Mouse (Mus musculus) lung, embryonic 14.5 days (tissue): ENCODE measurements at regions not wholly inside any gene's neighbourhood (a gene's known extent, or its start where the extent isn't known, plus 50 kb on each side); places are given as distances from the start of the nearest gene placed in this dataset.
"Not testable (repeated sequence)": the region's sequence is repeated elsewhere in the genome, so short reads cannot be mapped to it uniquely, and the experiment has no call there.

Experiments used
- ATAC-seq: fragments of 200-750 bp; cut with Nextera tagmentation; 2 replicates; pipeline ENCODE4 v1.8.0; 2017; ENCODE audit warnings: mild to moderate bottlenecking, moderate TSS enrichment, moderate library complexity; ENCODE audit not compliant: insufficient read depth
- DNase-seq: peaks from one replicate; pipeline ENCODE4 v3.0.0-alpha.2; 2015
- H3K27ac ChIP-seq: fragments of 300-500 bp; sonication (generic); 2 replicates; pipeline ENCODE4 v1.5.1; 2014; ENCODE audit warnings: low read depth, mild to moderate bottlenecking, moderate library complexity
- H3K27me3 ChIP-seq: fragments of 300-500 bp; sonication (generic); 2 replicates; pipeline ENCODE4 v1.6.1; 2014; ENCODE audit warnings: low read length, control low read depth; ENCODE audit not compliant: insufficient read depth
- H3K36me3 ChIP-seq: fragments of 300-500 bp; sonication (generic); 2 replicates; pipeline ENCODE4 v1.6.1; 2014; ENCODE audit warnings: control low read depth; ENCODE audit not compliant: insufficient read depth
- H3K4me1 ChIP-seq: fragments of 300-500 bp; sonication (generic); 2 replicates; pipeline ENCODE4 v1.6.1; 2014; ENCODE audit warnings: antibody characterized with exemption, control low read depth; ENCODE audit not compliant: insufficient read depth
- H3K4me2 ChIP-seq: fragments of 300-500 bp; sonication (generic); 2 replicates; pipeline ENCODE4 v1.6.1; 2014; ENCODE audit warnings: mild to moderate bottlenecking
- H3K4me3 ChIP-seq: fragments of 300-500 bp; sonication (generic); 2 replicates; pipeline ENCODE4 v1.5.1; 2014; ENCODE audit warnings: low read depth, low read length
- H3K9ac ChIP-seq: fragments of 300-500 bp; sonication (generic); 2 replicates; pipeline ENCODE4 v1.6.1; 2014
- H3K9me3 ChIP-seq: fragments of 300-500 bp; sonication (generic); 2 replicates; pipeline ENCODE4 v1.6.1; 2016; ENCODE audit warnings: low read depth, low read length, control low read depth
- CTCF ChIP-seq: IDR thresholded peaks from 2 replicates; pipeline ENCODE4 v1.5.1; 2016; ENCODE audit warnings: antibody characterized with exemption, low read depth
- WGBS: fragments of 180-500 bp; shearing (Covaris S2); extraction: QIAGEN DNeasy Blood & Tissue Kit; methylation state at CpG from one replicate; pipeline ENCODE4 v1.1.7; 2014; 5-methylcytosine and 5-hydroxymethylcytosine counted together

GRCm38 (mm10) chr5:60228966-60229365 is 1579.7 kb upstream of the G6pd2 start:
- H3K9me3 ChIP-seq = no peaks in the 10 kb centered on the region
- WGBS = 53% methylated on average over 6 of the region's 6 CpGs
- no peaks in the 10 kb centered on the region for H3K36me3 ChIP-seq
- no peaks in the 10 kb centered on the region for H3K27me3 ChIP-seq
- no peak overlapping the region for H3K4me2 ChIP-seq
- no peak overlapping the region for H3K9ac ChIP-seq
- H3K4me3 ChIP-seq = no peak overlapping the region
- no peaks in the 10 kb centered on the region for H3K4me1 ChIP-seq
- DNase-seq (no peak), ATAC-seq (no peak)
- no peak for TF ChIP-seq CTCF
- H3K27ac ChIP-seq = no peak overlapping the region

- H3K4me2 ChIP-seq = 0 out of 2 replicates have a peak overlapping the region, but pooled peaks have one; percentile 15
- 13% methylated on average over 30 of the region's 30 CpGs for WGBS
- H3K9ac ChIP-seq, H3K4me1 ChIP-seq, H3K27ac ChIP-seq, ATAC-seq, H3K27me3 ChIP-seq, H3K36me3 ChIP-seq, DNase-seq, H3K9me3 ChIP-seq, H3K4me3 ChIP-seq: not testable (repeated sequence)
Measured at GRCm38 (mm10) chr5:60231232-60231891, 1577.3 kb upstream of the G6pd2 start.

GRCm38 (mm10) chr5:60244185-60244584 is 1564.4 kb upstream of the G6pd2 start:
- H3K36me3 ChIP-seq = no peaks in the 10 kb centered on the region
- ATAC-seq = no peak
- H3K4me1 ChIP-seq = no peaks in the 10 kb centered on the region
- no peak overlapping the region for H3K27ac ChIP-seq
- DNase-seq = no peak
- no peaks in the 10 kb centered on the region for H3K9me3 ChIP-seq
- H3K4me2 ChIP-seq = no peak overlapping the region
- no peak for TF ChIP-seq CTCF
- no peak overlapping the region for H3K4me3 ChIP-seq
- H3K9ac ChIP-seq = no peak overlapping the region
- H3K27me3 ChIP-seq = no peaks in the 10 kb centered on the region
- WGBS = 86% methylated on average over 2 of the region's 2 CpGs

- Histone ChIP-seq H3K27me3 (no peaks in the 10 kb centered on the region), H3K4me1 (no peaks in the 10 kb centered on the region), H3K4me2 (no peak overlapping the region), H3K9me3 (no peaks in the 10 kb centered on the region), H3K9ac (no peak overlapping the region), H3K36me3 (no peaks in the 10 kb centered on the region), H3K4me3 (no peak overlapping the region), H3K27ac (no peak overlapping the region)
- ATAC-seq (no peak), DNase-seq (no peak)
- WGBS = 78% methylated on average over 2 of the region's 2 CpGs
- TF ChIP-seq CTCF = no peak
Measured at GRCm38 (mm10) chr5:60276696-60277095, 1531.9 kb upstream of the G6pd2 start.
